ENCODE assay signal across 9 mouse cellular contexts in genomic region chr9:14846428-14846827, GRCm38 (mm10). TPM values are rescaled to one million over a fixed set of nuclear protein-coding genes. Genes with fewer than 3 reads are reported as not detected.
A peak's percentile ranks its signal among the peaks of the same experiment; 100 is the strongest.
DNase-seq lines count a peak whose midpoint lies in the region; ATAC-seq and TF ChIP-seq lines count a peak whose summit lies in the region.
"Had no signal": no experiment of that assay in that cellular context is flagged by ENCODE, and none has a peak within 500 bp of the region (broad histone marks: within the 10 kb centered on the region; RNA-seq: fewer than 3 reads in every experiment).

No protein-coding gene starts in this region.

- no peak overlapping the region for H3K9ac ChIP-seq in CH12.LX (ENCODE audit: insufficient read depth, low read depth)
- H3K9ac ChIP-seq in forebrain, embryonic 12.5 days = no peak overlapping the region

- dilution Hi-C loops in CH12.LX (cut with MboI; ENCODE audit: extremely low pct_ligation_motif_present, extremely low pct_unique_long_range_greater_than_20kb, low sequenced_read_pairs) = no loop called here

- 51% methylated on average over 5 of the region's 5 CpGs for WGBS in forebrain, embryonic 12.5 days

- TF ChIP-seq CTCF in layer of hippocampus, adult 2 months (conservative IDR thresholded peaks at IDR 0.05) = peak; percentile 72
- peak; percentile 60 to 63; a peak in 3 of 4 replicates for TF ChIP-seq CTCF in CH12.LX (conservative IDR thresholded peaks at IDR 0.05 in 1 of 2, IDR thresholded peaks at IDR 0.05 in 1 of 2; ENCODE audit: low read depth in 2 of 2, low read length in 2 of 2)
- peak; percentile 70 for TF ChIP-seq CTCF in bone marrow macrophage, adult 2 months (IDR thresholded peaks at IDR 0.05; ENCODE audit: low read depth, low read length)

- H3K79me2 ChIP-seq in CH12.LX (replicated peaks; ENCODE audit: control insufficient read depth, extremely low read depth, insufficient read depth, poor library complexity, severe bottlenecking) = no peaks in the 10 kb centered on the region

- H3K4me1 ChIP-seq in CH12.LX (ENCODE audit: control insufficient read depth in 1 of 2, insufficient read depth in 2 of 2) = no peaks in the 10 kb centered on the region
- peaks cover 14% of the 10 kb centered on the region for H3K4me1 ChIP-seq in bone marrow macrophage, adult 2 months (ENCODE audit: control insufficient read depth, insufficient read depth, low read length)
- H3K4me1 ChIP-seq in forebrain, embryonic 12.5 days = no peaks in the 10 kb centered on the region

- no peak overlapping the region for H3K27ac ChIP-seq in layer of hippocampus, adult 2 months
- H3K27ac ChIP-seq in CH12.LX (ENCODE audit: insufficient read depth, low read depth) = no peak overlapping the region
- peak overlapping the region; percentile 17 for H3K27ac ChIP-seq in bone marrow macrophage, adult 2 months (ENCODE audit: insufficient read depth, low read depth, low read length)
- no peak overlapping the region for H3K27ac ChIP-seq in forebrain, embryonic 12.5 days

- H3K4me2 ChIP-seq in CH12.LX (ENCODE audit: insufficient read depth, low read depth, poor library complexity, severe bottlenecking) = no peak overlapping the region
- H3K4me2 ChIP-seq in forebrain, embryonic 12.5 days = no peak overlapping the region

- no peak for DNase-seq in layer of hippocampus, adult 2 months (ENCODE audit: low spot score in 2 of 2)
- DNase-seq in layer of hippocampus, postnatal 10 days (ENCODE audit: low spot score in 2 of 2) = no peak
- peak; percentile 29 for DNase-seq in CH12.LX (ENCODE audit: extremely low read depth)
- peak; percentile 59 for DNase-seq in naive thymus-derived CD4-positive, alpha-beta T cell, adult 2 months (ENCODE audit: low read depth)
- no peak for DNase-seq in ovary, postnatal 36 days (ENCODE audit: low spot score)
- no peak for DNase-seq in spleen, postnatal 10 days (ENCODE audit: low spot score in 2 of 2)

- peak; percentile 39 for TF ChIP-seq RAD21 in CH12.LX (IDR thresholded peaks at IDR 0.05; ENCODE audit: low read depth, low read length)

- TF ChIP-seq POLR2A in CH12.LX (IDR thresholded peaks at IDR 0.05; ENCODE audit: low read depth, low read length) = no peak
- no peak for TF ChIP-seq POLR2A in bone marrow macrophage, adult 2 months (IDR thresholded peaks at IDR 0.05; ENCODE audit: borderline replicate concordance, low read depth, low read length)

- H3K36me3 ChIP-seq in CH12.LX (replicated peaks in 1 of 2; ENCODE audit: control insufficient read depth in 1 of 2, insufficient read depth in 1 of 2, low read length in 1 of 2) = peaks cover 0 to 6% of the 10 kb centered on the region in 2 experiments
- H3K36me3 ChIP-seq in forebrain, embryonic 12.5 days (replicated peaks) = no peaks in the 10 kb centered on the region

- H3K9me3 ChIP-seq in CH12.LX (replicated peaks; ENCODE audit: low read length) = no peaks in the 10 kb centered on the region
- H3K9me3 ChIP-seq in forebrain, embryonic 12.5 days = no peaks in the 10 kb centered on the region

- no peaks in the 10 kb centered on the region for H3K27me3 ChIP-seq in CH12.LX (replicated peaks)
- H3K27me3 ChIP-seq in forebrain, embryonic 12.5 days = no peaks in the 10 kb centered on the region

- H3K4me3 ChIP-seq in layer of hippocampus, adult 2 months = no peak overlapping the region
- no peak overlapping the region for H3K4me3 ChIP-seq in CH12.LX (replicated peaks in 1 of 3; ENCODE audit: low read depth in 2 of 3, low read length in 2 of 3, poor library complexity in 1 of 3)
- H3K4me3 ChIP-seq in bone marrow macrophage, adult 2 months (ENCODE audit: insufficient read depth, low read length) = no peak overlapping the region
- H3K4me3 ChIP-seq in forebrain, embryonic 12.5 days (replicated peaks) = no peak overlapping the region

- in situ Hi-C loops in CH12.LX (cut with MboI; ENCODE audit: low pct_ligation_motif_present, low pct_unique_long_range_greater_than_20kb, low sequenced_read_pairs) = no loop called here

- ATAC-seq in forebrain, embryonic 12.5 days (ENCODE audit: low FRiP score) = no peak

- TF ChIP-seq EP300 in CH12.LX (IDR thresholded peaks at IDR 0.05; ENCODE audit: low read length) = no peak

TF ChIP-seq in CH12.LX, 34 proteins besides CTCF, POLR2A, EP300 and RAD21:
- TF ChIP-seq POLR2AphosphoS2 (IDR thresholded peaks at IDR 0.05; ENCODE audit: low read depth, low read length) (no peak), MYC (IDR thresholded peaks at IDR 0.05; ENCODE audit: low read depth, low read length) (peak; percentile 93; the same call in 1 of the 2 replicates), USF2 (conservative IDR thresholded peaks at IDR 0.05; ENCODE audit: low read depth, low read length) (0 out of 2 replicates have a peak, but pooled peaks have one; percentile 4), SMC3 (IDR thresholded peaks at IDR 0.05; ENCODE audit: low read depth, low read length) (peak; percentile 46; the same call in 1 of the 2 replicates), MAX (IDR thresholded peaks at IDR 0.05; ENCODE audit: low read length) (peak; percentile 78)
TF ChIP-seq in CH12.LX: peak in this region for 4.

RNA-seq across cellular contexts. Expression of gene Gpr83, which starts 13.6 kb away (rescaled TPM):
- 10 to 100 TPM; 12.7 to 12.9 TPM for total RNA-seq in layer of hippocampus, adult 2 months (2021)
- total RNA-seq in layer of hippocampus, postnatal 10 days (2021) = 1 to 10 TPM; 7.5 to 7.7 TPM
- not detected in 2 replicates for total RNA-seq in CH12.LX (2012; rRNA removed)
- not detected in 2 replicates for total RNA-seq in CH12.LX (2014; rRNA removed)
- polyA plus RNA-seq in CH12.LX (2012; ENCODE audit: insufficient read length, low read depth) = not detected in 2 replicates
- polyA plus RNA-seq in bone marrow macrophage, adult 2 months (2012; ENCODE audit: insufficient read depth, insufficient read length, missing spikeins) = not detected in 2 replicates
- 0.51 and 0.70 TPM in 2 replicates for polyA plus RNA-seq in forebrain, embryonic 12.5 days (2016; fragmentation: Nextera tagmentation; extraction: Ambion mirVana)

RNA-seq across cellular contexts. Expression of gene Izumo1r, which starts 57.3 kb away (rescaled TPM):
- total RNA-seq in layer of hippocampus, adult 2 months (2021) = not detected
- not detected for total RNA-seq in layer of hippocampus, postnatal 10 days (2021)
- not detected in 2 replicates for total RNA-seq in CH12.LX (2012; rRNA removed)
- total RNA-seq in CH12.LX (2014; rRNA removed) = not detected in 2 replicates
- not detected in 2 replicates for polyA plus RNA-seq in CH12.LX (2012; ENCODE audit: insufficient read length, low read depth)
- not detected in 2 replicates for polyA plus RNA-seq in bone marrow macrophage, adult 2 months (2012; ENCODE audit: insufficient read depth, insufficient read length, missing spikeins)
- polyA plus RNA-seq in forebrain, embryonic 12.5 days (2016; fragmentation: Nextera tagmentation; extraction: Ambion mirVana) = not detected in 2 replicates
- polyA plus RNA-seq: intestine, embryonic 14.5 days had no signal

Comparison
In these comparisons a context has a peak if more than half of its experiments do, and no peak if none do; other contexts are left out.
1. DNase-seq: peak in CH12.LX (single experiment) and naive thymus-derived CD4-positive, alpha-beta T cell, adult 2 months (single experiment); none in layer of hippocampus, adult 2 months (0 of 2), layer of hippocampus, postnatal 10 days (0 of 2), ovary, postnatal 36 days (single experiment) and spleen, postnatal 10 days (0 of 2).
2. RNA of gene Gpr83, which starts 13.6 kb away (total RNA-seq): 12.7 to 12.9 TPM in layer of hippocampus, adult 2 months and 7.5 to 7.7 TPM in layer of hippocampus, postnatal 10 days; not detected in CH12.LX; every median in the first group is over 4 times any median in the second.
3. Peak in every context shown above with its lines, with median percentiles within 50 percentile points of each other: CTCF ChIP-seq.